Mouse (Mus musculus) G1E (cell line): Measurements from ENCODE around the gene Ghrhr.

Experiments
- CTCF ChIP-seq: IDR thresholded peaks from 2 replicates; pipeline ENCODE4 v1.5.1; 2012; ENCODE audit warnings: low read depth, low read length, inconsistent platforms, mixed read lengths
- POLR2AphosphoS5 ChIP-seq: IDR thresholded peaks from 2 replicates; pipeline ENCODE4 v1.6.1; 2012; ENCODE audit warnings: low read depth, low read length, inconsistent platforms; ENCODE audit not compliant: insufficient replicate concordance

DNA sequence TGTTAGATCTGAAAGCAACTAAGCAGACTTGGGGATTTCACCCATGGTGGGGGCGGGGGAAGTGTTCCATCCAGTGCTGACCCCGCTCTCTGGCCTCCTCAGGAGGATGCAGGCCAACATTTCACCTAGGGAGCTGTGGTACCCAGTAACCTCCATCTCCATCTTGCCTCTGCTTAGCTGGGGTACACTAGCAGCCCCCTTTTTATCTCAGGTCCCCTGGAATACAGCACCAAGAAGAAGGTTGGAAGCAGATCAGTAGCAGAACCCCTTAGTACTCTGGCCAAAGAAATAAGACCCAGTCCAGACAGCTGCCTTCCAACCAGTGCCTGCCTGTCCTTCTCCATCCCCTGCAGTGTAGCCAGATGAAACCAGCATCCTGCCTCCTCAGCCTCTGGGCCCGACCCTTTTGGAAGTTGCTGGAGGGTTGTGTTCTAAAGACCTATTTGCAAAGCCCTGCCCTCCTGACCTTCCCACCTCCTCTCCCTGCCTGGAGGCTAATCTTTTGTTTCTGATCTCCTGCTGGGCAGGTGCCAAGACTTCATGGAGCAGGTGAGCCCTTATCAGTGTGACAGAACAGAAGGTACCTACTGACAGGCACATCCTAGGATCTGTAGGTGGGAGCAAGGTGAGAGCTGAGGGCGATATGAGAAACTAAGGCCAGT, 21.5 kb upstream of the Ghrhr start:
- no peak for TF ChIP-seq CTCF
- no peak for TF ChIP-seq POLR2AphosphoS5
